Mouse (Mus musculus) CD8-positive naive resting alpha-beta T cell, adult 2 months (primary cell): ENCODE data around the gene Grk2.
"Not testable (repeated sequence)": the region's sequence is repeated elsewhere in the genome, so short reads cannot be mapped to it uniquely, and the experiment has no call there.

Experiments used
- DNase-seq, 2 experiments: peaks; one replicate each; pipeline ENCODE4 v3.0.0; 2022; ENCODE audit warnings: low read depth in 2 of 2, low spot score in 2 of 2

The Grk2 gene

DNA sequence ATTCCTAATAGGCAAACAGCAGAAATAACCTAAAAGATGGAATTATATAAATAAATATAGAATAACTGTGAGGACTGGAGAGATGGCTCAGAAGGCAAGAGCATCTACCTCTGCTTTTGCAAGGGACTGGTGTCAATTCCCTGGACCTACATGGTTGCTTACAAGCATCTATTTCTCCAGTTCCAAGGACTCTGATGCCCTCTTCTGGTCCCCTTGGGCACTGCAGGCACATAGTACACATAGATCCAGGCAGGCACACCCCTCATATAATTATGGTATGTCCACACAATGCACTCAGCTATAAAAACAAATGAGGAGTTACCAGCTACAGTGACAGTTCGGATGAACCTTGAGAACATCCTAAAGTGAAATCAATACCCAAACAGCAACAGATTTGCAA, 26.5 kb downstream of the Grk2 start:
- peak in 1 of 2 experiments; percentile 43 for DNase-seq

DNA sequence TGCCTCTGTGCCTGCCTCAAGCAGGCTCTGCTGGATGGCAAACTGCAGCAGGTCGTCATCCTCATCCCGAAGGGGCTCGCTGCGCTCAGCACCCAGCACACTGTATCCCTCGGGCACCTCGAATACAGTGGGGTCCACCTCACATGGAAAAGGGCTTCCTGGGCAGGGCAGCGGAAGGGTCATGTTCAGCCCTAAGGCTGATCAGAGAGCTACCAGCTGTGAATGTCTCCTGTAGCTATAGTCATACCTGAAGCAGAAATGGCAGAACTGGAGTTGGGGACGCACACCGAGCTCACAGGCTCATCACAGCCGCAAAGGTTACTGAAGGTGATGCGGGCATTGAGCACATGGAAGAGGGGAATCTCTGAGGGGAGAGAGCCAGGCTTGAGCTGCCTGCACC, 35.0 kb downstream of the Grk2 start:
- no peak for DNase-seq

GRCm38 (mm10) chr19:4270187-4270586, 35.8 kb downstream of the Grk2 start:
- no peak for DNase-seq

GRCm38 (mm10) chr19:4268566-4269361, 37.3 kb downstream of the Grk2 start, which contains the start of gene Ssh3:
Gene Ssh3, minus strand, starts transcription at chr19:4269180.
- DNase-seq, result peak; percentile 38 to 55

- DNase-seq, result no peak
Observed at GRCm38 (mm10) chr19:4265956-4266355, 40.1 kb downstream of the Grk2 start.

DNA sequence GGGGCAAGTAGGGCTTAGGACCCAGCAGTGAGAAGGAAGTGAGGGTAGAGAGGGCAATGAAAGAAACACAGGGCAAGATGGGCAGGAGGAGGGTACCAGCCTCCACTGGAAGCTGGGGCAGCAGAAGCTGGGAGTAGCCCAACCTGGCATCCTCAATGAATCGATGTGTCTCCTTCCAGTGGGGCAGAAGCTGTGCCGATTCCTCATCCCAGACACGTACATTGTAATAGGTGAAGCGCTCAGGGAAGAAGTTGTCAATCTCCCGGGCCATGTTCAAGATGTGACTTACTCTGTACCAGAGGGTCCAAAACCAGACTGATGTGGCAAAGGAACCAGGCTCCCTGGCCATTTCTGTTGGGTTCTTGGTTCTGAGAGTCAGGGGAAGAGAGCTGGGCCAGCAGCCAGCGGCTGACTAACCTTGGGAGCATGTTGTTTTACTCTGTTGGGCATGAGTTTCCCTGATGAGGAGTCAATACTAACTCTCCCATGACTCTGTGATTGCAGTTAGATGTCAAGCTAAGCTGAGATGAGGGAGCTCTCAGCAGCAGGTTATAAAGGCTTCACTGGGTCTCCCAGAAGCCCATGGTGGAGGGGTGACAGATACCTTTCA, 41.7 kb downstream of the Grk2 start:
- no peak for DNase-seq

GRCm38 (mm10) chr19:4263702-4264101, 42.3 kb downstream of the Grk2 start:
- no peak for DNase-seq

DNA sequence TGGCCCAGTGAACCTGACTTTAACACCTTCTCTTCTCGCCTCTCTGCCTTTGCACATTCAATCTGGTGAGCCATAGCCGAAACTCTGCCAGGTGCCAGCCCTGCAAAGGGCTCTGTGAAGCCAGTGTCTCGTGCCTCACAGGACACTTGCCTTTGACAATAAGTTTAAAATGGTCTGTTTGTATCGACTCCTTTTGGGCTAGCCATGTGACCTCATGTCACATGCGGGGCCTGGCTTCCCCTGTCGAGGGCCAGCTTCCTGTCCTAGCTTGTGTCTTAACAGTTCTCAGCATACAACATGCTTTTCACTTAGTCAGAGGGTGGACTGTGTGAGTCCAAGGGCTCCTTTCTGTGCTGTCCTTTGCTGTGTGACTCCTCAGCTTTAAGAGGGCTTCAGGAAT, 43.3 kb downstream of the Grk2 start:
- DNase-seq, result no peak

- peak in 1 of 2 experiments; percentile 39 for DNase-seq
Observed at GRCm38 (mm10) chr19:4261038-4261698, 44.9 kb downstream of the Grk2 start.

DNA sequence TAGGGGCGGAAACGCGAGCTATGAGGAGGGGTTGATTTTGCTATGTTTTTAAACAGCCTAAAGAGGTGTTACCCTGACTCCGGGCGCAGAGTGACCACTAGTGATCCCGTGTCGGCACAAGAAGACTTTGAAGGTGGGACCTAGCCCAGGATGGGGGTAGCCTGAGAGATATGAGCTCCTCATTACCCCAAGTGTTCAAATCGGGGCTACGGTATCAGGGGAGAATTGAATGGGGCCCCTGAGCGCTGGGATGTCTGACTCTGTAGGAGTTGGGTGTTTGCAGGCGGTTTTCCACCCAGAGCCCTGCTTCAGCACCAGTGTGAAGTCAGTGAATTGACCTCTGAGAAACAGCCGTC, 48.1 kb downstream of the Grk2 start:
- no peak for DNase-seq

- peak; percentile 78 to 86 for DNase-seq
Observed at GRCm38 (mm10) chr19:4257216-4257896, 48.7 kb downstream of the Grk2 start.

- no peak for DNase-seq
Observed at GRCm38 (mm10) chr19:4255583-4256162, 50.3 kb downstream of the Grk2 start.

- no peak for DNase-seq
Observed at GRCm38 (mm10) chr19:4254230-4254629, 51.8 kb downstream of the Grk2 start.

DNA sequence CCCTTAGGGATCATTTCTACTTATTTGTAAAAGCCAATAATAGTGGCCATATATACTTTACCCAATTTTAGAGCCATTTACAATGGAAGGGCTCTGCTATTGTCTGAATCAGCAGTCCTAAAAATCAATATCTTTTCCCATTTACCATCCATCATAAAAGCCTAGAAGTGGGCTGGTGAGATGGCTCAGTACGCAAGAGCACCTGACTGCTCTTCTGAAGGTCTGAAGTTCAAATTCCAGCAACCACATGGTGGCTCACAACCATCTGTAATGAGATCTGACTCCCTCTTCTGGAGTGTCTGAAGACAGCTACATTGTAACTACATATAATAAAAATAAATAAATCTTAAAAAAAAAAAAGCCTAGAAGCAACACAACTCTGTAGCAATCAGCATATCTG, 57.3 kb downstream of the Grk2 start:
- not testable (repeated sequence) for DNase-seq

DNA sequence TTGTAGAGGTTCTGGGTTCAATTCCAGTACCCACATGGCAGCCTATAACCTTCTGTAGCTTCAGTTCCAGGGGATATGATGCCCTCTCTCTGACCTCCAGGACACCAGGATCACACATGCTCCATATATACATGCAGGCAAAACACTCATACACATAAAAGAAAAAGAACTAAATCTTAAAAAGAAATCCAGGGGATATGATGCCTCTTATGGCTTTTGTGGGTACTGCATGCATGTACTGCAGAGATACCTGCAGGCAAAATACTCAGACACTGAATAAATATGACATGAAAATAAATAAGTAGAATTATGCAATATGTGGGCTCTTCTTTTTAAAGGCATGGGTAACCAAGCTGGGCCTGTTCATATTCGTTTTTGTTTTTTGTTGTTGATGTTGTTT, 59.0 kb downstream of the Grk2 start:
- peak in 1 of 2 experiments; percentile 38 for DNase-seq

DNA sequence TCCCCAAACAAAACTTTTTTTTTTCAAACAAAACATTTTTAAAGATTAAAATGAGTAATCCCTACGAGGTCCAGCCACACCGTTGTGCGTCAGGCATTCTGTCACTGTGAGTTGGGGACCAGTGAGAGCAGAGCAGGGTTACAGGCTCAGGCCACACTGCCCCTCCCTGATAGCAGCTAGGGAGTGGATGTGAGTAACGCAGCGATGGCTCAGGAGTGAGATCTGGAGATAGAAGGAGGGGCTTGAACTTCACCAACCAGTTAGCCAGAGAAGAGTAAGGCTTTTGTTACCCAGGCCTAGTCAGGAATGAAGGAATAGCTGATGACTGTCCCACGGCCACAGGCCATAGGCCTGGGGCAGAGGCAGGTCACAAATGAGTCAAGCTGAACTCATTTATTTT, 61.2 kb downstream of the Grk2 start:
- DNase-seq, result no peak

GRCm38 (mm10) chr19:4242416-4242815, 63.6 kb downstream of the Grk2 start:
- DNase-seq, result no peak

- DNase-seq, result no peak
Observed at GRCm38 (mm10) chr19:4240247-4240668, 65.8 kb downstream of the Grk2 start.
